Mouse (Mus musculus): ENCODE data around the gene Tmc5. TPM values are rescaled to one million over a fixed set of nuclear protein-coding genes. Genes with fewer than 3 reads are reported as not detected.

Gene Tmc5
- under 1 TPM in 3 of 4 experiments, not detected in 1; 0.25 to 0.74 (median 0.67) TPM for total RNA-seq (2022)

- DNase-seq (ENCODE audit: low spot score in 2 of 2): no peak
Observed at GRCm38 (mm10) chr7:118597201-118597600, at the start of gene Tmc5. Gene Tmc5 (plus strand): TSS chr7:118597297.

DNA sequence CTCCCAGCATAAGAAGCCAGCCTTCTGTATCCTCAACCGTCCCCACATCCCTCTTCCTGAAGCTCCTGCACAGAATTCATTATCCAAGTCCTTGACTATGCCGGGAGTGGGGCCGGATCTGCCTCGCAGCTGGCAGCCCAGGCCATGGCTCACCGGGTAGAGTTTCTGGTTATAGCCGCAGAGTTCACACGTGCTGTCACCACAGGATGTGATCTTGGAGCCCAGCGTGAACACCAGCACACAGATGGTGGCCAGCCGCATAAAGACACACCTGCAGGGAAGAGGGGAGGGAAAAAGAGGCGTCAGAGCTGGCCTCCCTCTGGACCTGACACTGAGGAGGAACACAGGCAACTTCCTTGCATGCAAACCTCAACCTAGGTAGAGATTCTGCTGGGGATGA is 49.6 kb upstream of the Tmc5 start:
- no peak for DNase-seq (ENCODE audit: low spot score in 2 of 2)

- no peak for DNase-seq (ENCODE audit: low spot score in 2 of 2)
Observed at GRCm38 (mm10) chr7:118553881-118554280, 43.2 kb upstream of the Tmc5 start.

- no peak for DNase-seq (ENCODE audit: low spot score in 2 of 2)
Observed at GRCm38 (mm10) chr7:118554290-118554689, 42.8 kb upstream of the Tmc5 start.

GRCm38 (mm10) chr7:118569121-118569543 is 28.0 kb upstream of the Tmc5 start:
- DNase-seq (ENCODE audit: low spot score in 2 of 2): peak in 1 of 2 experiments; percentile 67

DNA sequence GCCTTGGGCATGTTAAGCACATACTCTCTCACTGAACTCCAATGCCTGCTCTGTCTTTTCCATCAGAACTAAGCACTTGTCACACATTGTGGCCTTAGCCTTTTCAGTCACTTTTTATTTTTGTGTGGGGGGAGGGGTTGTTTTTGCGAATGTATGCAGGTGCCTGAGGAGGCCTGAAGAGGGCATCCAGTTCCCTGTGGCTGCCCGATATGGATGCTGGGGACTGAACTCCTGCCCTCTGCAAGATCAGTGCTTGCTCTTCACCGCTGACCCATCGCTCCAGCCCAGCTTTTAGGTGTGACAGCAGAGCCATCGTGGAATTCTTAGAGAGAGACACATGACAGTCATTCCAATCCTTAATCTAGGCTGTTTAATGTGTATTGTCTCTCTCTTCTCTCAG is 25.7 kb upstream of the Tmc5 start:
- DNase-seq (ENCODE audit: low spot score in 2 of 2): no peak

DNA sequence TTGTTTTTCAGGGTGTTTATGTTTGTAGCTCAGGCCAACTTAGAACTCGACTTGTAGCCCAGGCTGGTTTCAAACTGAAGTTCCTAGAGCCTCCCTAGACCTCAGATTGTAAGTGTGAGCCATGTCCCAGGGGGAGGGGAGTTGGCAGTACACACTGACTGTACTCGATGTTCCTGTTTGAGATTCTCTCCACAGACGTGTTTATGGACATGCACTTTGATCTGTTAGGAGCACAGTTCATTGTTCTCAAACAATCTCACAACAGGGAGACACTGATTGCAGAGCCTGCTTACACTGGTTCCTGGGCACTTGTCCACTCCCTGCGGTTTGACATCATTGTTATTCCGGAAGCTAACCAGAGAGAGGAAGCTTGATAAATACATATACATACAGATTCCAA is 25.1 kb upstream of the Tmc5 start:
- DNase-seq (ENCODE audit: low spot score in 2 of 2): no peak

- DNase-seq (ENCODE audit: low spot score in 2 of 2): no peak
Observed at GRCm38 (mm10) chr7:118578269-118578668, 18.8 kb upstream of the Tmc5 start.

DNA sequence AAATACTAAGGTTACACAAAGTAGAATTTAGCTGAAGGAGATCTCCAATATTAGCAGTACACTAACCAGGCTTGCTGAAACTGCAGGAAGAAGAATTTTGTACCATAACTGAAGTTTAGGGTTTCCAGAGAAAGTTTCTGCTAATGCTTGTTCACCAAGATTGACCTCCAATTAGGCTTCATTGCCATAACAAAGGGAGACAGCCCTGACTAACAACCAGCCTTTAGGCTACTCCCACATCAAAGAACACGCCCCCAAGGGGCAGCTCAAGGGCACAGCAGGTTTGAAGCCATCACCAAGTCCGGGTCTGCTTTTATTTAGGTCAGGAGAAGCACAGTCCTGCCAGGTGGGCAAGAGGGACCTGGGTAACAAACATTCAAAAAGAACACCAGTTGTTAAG is 17.2 kb upstream of the Tmc5 start:
- DNase-seq (ENCODE audit: low spot score in 2 of 2): no peak

DNA sequence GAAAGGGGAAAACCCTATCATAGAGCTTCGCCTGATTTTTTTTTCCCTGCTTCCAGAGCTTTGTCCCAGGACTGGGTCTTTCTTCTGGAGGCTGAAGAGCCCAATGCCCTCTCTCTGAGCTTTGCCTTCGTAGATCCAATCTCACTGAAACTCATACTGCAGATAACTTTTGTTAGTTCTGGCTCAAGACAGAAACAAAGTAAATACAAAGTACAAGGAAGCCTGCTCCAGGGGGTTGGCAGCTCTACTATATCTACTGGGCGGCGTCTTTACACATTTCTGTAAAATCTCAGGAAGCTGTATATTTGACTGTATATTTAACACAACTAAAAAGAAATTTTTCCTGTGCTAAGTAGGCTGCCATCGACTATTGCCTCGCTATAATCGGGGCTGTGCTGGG is 13.3 kb upstream of the Tmc5 start:
- no peak for DNase-seq (ENCODE audit: low spot score in 2 of 2)

DNA sequence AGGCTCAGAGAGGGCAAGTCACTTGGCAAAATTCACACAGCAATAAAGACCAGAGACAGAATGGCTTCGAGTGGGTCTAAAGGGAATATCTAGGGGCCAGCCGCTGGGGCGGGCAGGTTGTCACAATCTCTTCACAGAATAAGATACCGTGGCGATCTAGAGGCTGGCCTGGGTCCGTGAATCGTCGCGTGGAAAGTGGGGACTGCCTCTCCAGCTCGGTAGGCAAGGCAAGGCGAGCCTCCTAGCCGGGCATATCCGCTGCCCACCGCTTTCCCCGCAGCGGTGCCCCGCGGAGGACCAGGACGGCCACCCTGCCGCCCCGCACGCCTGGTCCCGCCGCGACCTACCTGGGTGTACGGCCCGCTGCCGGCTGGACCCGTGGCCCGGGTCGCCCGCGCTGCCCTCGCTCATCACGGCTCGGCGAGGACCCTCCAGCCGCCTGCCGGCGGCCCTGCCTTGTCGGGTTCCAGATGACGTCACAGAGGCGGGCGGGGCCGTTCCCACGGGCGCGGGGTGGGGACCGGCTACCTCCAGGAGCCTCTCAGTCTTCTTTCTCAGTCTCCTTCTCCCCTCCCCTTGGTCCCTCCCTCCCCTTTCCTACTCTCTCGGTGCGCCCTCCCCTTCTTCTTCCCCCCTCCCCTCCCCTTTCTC is 12.7 kb upstream of the Tmc5 start, which contains the start of gene Tmc7:
Gene Tmc7, minus strand, starts transcription at position 480 of the 651 bp plus-strand sequence.
- peak; percentile 67 to 73 for DNase-seq (ENCODE audit: low spot score in 2 of 2)

DNA sequence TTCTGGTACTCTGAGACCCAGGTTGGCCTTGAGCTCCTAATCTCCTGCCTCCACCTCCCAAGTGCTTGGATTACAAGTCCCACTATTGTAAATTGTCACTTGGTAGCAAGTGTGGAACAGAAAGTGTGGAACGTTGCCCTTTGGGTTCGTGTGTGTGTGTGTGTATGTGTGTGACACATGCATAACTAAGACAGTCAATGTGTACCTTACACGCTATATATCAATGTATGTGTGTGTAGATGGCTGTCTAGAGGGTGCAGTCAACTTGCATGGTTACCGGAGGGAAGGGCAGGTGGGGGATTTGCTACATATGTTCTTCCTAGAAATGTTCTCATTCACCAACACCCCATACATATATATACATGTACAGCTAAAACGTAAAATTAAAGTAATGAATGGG is 12.2 kb upstream of the Tmc5 start:
- DNase-seq (ENCODE audit: low spot score in 2 of 2): no peak

DNA sequence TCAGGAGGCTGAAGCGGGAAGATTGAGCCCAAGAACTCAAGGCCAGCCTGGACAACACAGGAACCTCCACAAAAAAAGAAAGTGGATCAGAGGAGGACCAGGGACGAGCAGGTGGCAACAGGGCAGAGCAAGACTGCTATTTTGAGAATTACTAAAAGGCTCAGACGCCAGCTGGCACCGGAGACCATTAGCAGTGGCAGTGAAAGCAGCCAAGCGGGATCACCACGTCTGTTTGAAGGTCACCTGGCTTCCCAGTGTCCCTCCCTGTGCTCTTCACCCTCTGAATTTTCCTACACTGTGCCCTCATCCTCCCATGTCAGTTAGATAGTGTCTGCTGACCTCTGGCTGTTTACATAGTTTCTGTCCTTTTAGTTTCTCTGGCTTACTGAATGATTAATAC is 11.2 kb upstream of the Tmc5 start:
- no peak for DNase-seq (ENCODE audit: low spot score in 2 of 2)

DNA sequence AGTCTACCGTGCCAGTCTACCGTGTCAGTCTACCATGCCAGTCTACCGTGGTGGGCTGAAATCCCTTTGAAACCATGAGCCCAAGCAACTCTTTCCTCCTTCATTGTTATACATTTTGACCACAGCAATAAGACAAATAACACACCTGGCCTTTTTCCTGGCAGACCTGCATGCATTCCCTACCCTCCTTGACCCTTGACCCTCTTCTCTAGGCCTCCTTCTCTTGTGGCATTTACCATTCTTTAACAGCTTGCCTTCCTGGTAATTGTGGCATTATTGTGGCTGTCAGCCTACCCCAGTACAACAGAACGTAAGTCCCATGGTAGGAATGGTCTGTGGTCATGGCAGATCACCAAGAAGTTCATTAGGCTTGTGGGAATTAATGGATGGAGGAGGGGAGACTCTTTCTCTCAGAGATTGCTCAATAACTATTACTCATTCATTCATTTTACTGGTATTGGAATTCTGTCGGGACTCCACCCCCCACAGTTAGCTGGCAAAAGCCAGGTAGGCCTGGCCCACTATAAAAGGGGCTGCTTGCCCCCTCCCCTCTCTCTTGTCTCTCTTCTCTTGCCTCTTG is 6.3 kb upstream of the Tmc5 start:
- no peak for DNase-seq (ENCODE audit: low spot score in 2 of 2)

GRCm38 (mm10) chr7:118592146-118592545 is 5.0 kb upstream of the Tmc5 start:
- DNase-seq (ENCODE audit: low spot score in 2 of 2): no peak

DNA sequence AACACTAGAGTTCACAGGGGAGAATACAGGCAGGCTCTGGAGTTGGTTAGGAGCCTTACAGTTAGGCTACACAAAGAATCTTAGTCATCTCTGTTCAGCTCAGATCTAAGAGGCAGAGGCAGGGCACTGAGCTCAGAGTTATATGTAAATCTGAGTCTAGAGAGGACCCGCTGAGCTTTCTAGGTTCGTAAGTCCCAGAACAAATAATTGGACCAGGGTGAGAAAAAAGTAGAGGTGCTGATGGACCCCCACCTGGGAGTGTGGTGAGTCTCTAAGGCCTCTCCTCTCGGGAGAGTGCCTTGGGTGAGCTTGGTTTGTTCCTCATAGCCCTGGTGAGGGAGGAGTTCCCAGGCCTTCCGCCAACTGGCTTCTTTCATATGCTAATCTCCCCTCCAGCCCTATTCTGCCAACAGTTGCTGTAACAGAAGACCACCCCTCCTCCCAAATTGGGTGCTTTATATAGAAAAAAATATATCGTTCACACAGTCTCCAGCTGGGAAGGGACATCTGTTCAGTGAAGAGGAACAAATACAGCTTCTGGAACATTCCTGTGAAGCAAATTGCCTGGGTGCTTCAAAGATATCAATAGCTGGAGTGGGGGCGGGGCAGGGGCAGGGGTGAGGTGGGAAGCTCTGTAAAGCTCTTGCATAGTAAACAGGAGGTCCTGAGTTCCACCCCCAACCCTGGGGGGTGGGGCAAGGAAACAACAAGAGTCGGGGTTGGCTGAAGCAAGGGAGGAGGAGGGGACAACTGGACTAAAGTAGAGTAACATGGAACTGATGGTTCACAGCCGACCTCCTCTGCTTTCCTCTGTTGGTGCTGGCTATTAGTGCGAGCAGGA is 3.3 kb upstream of the Tmc5 start:
- DNase-seq (ENCODE audit: low spot score in 2 of 2): peak; percentile 28 to 79

DNA sequence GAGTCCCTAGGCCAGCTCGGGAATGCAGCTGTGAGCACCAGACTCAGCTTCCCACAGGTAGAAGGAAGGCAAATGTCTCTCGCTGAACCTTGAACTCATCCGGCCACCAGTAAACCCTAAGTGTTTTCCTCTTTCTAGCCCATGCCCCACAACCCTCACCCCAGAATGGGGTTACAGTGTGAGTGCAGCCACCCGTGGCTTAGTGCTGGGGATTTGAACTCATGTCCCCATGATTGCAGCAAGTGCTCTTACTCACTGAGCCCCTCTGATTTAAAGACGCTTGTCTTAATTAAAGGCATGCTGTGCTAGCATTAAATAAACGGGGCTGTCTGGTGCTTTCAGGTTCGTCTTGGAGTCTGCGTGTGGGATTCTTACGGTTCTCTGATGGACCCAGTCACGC is 2.5 kb upstream of the Tmc5 start:
- no peak for DNase-seq (ENCODE audit: low spot score in 2 of 2)

DNA sequence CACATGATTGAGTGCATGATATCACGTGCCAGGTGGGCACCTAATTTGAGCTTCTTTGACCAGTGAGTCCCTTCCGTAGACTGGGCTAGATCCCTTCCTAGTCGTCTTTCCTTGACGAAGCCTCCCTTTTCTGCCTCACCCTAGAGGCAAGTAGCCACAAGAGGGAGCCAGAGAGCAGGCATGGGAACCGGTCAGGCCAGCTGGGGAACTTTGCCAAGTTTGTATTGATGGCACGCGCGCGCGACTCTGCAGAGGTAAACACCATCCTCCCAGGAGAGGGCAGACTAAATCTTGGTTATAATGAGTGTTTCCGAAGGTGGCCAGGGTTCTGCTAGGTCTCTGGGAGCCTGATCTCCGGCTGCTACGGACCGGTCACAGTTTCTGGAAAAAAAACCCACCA is 1.9 kb upstream of the Tmc5 start:
- peak; percentile 74 to 86 for DNase-seq (ENCODE audit: low spot score in 2 of 2)

DNA sequence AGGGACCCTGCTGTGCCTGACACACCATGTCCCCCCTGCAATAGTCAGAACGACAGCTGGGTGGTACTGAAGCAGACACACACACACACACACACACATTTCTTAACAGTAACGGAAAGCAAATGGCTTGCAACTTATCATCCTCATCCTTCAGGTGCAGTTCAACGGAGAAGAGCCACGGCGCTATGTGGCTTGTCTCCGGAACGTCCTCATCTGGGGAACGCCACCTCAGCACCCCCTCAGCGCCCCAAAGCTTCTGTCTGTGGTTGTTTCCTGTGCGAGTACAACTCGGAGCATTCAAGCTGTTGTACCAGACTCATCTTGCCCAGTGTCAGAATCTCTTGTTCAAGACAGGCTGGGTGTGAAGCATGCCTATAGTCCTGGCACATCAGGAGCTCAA is 826 bp upstream of the Tmc5 start:
- DNase-seq (ENCODE audit: low spot score in 2 of 2): no peak

DNA sequence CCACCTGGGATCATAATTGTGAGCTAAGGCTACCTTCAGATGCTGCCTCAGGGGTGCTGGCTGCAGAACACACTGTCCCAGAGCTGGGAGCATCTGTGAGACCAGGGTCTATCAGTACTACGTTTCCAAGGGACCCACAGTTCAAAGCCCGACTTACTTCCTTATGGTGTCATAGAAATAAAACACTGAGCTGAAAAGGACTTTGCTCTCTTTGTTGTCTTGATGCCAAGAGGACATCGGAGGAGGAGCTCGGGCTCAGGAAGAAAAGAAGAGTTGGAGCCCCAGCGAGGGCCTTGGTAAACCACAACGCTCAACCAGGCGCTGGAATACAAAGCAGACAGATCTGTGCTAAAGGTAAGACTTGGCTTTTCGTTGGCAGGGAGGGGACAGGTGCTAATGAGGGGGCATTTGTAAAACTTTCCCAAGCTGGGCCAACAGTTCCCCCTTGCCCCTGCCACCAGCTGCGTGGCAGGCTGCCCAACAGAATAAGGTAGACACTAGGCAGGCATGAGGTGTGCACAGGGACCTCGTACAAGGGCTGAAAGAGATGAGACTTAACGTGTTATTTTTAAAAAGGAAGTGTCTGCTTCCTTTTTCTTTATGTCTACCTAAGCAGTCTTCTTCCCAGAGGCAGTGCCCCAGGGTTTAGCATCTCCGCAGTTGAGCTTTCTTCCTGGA is 3.0 kb downstream of the Tmc5 start:
- no peak for DNase-seq (ENCODE audit: low spot score in 2 of 2)

DNA sequence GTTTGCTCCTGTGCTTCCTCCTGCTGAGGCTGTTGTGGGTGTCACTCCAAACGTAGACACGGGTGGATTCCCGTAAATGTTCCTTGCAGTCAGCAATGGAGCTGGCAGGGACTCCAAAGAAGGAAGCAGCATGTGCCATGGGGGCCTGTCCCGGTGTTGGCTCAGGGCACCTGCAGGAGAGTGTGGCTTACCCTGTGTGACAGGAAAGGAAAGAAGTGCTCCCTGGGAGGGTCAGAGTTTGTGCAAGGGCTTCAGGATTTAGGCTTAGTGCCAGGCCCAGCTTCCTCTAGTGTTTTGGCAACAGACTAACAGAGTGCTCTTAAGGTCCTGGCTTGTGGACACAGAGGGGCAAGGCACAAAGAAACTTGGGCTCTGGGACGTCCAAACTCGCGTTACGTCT is 7.7 kb downstream of the Tmc5 start:
- DNase-seq (ENCODE audit: low spot score in 2 of 2): no peak

- no peak for DNase-seq (ENCODE audit: low spot score in 2 of 2)
Observed at GRCm38 (mm10) chr7:118609815-118610214, 12.7 kb downstream of the Tmc5 start.

Measured in left cerebral cortex, adult 8-10 months (tissue).